Mouse (Mus musculus): ENCODE data around the gene Bcat2. TPM values are rescaled to one million over a fixed set of nuclear protein-coding genes. Genes with fewer than 3 reads are reported as not detected.

The Bcat2 gene
- total RNA-seq, 1 experiment: 60.3 TPM

DNA sequence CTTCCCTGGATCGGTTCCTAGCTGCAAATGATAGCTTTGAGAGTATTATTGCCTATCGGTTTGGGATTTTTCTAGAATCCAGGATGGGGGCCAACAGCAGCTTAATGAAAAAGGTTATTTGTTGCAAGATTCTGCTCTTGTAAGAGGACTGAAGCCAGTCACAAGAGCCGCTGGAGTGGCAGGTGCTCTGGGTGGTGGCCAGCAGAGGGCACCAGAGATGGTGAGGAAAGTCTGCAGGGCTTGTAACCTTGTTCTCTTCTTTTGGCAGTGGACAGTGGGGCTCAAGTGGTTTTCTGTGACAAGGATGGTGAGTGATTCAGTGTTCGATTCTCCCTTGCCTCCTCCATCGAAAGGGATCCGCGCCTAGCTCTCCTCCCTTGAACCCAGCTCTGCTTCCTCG lies 14.2 kb upstream of the Bcat2 start:
- Histone ChIP-seq H3K27ac (ENCODE audit: insufficient read depth, low read depth, low read length, poor library complexity, severe bottlenecking) (peak overlapping the region; percentile 51; the same call in 1 of the 2 replicates), H3K4me1 (ENCODE audit: control insufficient read depth in 2 of 2, insufficient read depth in 2 of 2, low read length in 2 of 2, poor library complexity in 1 of 2) (peaks cover 19 to 27% of the 10 kb centered on the region in 2 experiments), H3K9ac (ENCODE audit: insufficient read depth, low read depth, low read length, poor library complexity, severe bottlenecking) (peak overlapping the region; percentile 68), H3K36me3 (ENCODE audit: control insufficient read depth, insufficient read depth, low read length, poor library complexity, severe bottlenecking) (no peaks in the 10 kb centered on the region; the same call in 1 of the 2 replicates), H3K4me3 (ENCODE audit: insufficient read depth in 1 of 2, low read depth in 1 of 2, low read length in 2 of 2, poor library complexity in 1 of 2, severe bottlenecking in 1 of 2) (peak overlapping the region in 1 of 2 experiments; percentile 36; a peak in 2 of 4 replicates), H3K9me3 (ENCODE audit: control insufficient read depth, insufficient read depth, low read depth, low read length) (no peaks in the 10 kb centered on the region)
- peak; percentile 67; the same call in 1 of the 2 replicates for TF ChIP-seq ZC3H11A (IDR thresholded peaks at IDR 0.05; ENCODE audit: borderline replicate concordance, low read depth, low read length)
- TF ChIP-seq ZNF384 (IDR thresholded peaks at IDR 0.05; ENCODE audit: low read depth, low read length): no peak
- no peak for DNase-seq (ENCODE audit: low read depth, low spot score)
- in situ Hi-C loops (cut with MboI; ENCODE audit: low sequenced_read_pairs in 2 of 2, unreplicated experiment in 2 of 2): no loop called here

DNA sequence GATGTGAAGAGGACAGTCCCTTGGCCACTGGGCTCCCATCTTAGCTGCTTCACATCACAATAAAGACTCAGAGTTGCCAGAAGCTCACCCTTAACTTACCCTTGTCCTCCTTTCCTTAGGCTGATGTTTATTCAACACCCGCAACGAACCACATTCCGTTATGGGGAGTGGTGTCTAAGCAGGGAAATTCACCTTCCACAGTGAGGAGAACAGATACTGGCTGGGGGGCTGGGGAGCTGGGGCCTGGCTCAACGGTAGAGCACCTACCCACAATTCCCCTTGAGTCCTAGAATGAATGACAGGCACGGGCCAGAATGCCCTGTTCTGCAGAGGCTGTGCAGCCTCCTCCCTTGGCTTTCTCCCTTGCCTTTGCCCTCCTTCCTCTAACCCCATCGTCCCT lies 11.0 kb upstream of the Bcat2 start:
- TF ChIP-seq ZNF384 (IDR thresholded peaks at IDR 0.05; ENCODE audit: low read depth, low read length) (no peak), HCFC1 (IDR thresholded peaks at IDR 0.05; ENCODE audit: borderline replicate concordance, insufficient read depth, low read length) (no peak), MAFK (IDR thresholded peaks at IDR 0.05; ENCODE audit: insufficient read depth, low read depth, low read length) (no peak), ZC3H11A (IDR thresholded peaks at IDR 0.05; ENCODE audit: borderline replicate concordance, low read depth, low read length) (no peak), CHD2 (IDR thresholded peaks at IDR 0.05; ENCODE audit: low read depth, low read length) (no peak)
- Histone ChIP-seq H3K9me3 (ENCODE audit: control insufficient read depth, insufficient read depth, low read depth, low read length) (no peaks in the 10 kb centered on the region), H3K4me3 (ENCODE audit: insufficient read depth in 1 of 2, low read depth in 1 of 2, low read length in 2 of 2, poor library complexity in 1 of 2, severe bottlenecking in 1 of 2) (peak overlapping the region; percentile 64 to 71; a peak in 3 of 4 replicates), H3K9ac (ENCODE audit: insufficient read depth, low read depth, low read length, poor library complexity, severe bottlenecking) (peak overlapping the region; percentile 79; the same call in 1 of the 2 replicates), H3K4me1 (ENCODE audit: control insufficient read depth in 2 of 2, insufficient read depth in 2 of 2, low read length in 2 of 2, poor library complexity in 1 of 2) (peaks cover 13 to 16% of the 10 kb centered on the region in 2 experiments; a peak in 3 of 4 replicates), H3K27ac (ENCODE audit: insufficient read depth, low read depth, low read length, poor library complexity, severe bottlenecking) (peak overlapping the region; percentile 98), H3K36me3 (ENCODE audit: control insufficient read depth, insufficient read depth, low read length, poor library complexity, severe bottlenecking) (peaks cover 6% of the 10 kb centered on the region; the same call in 1 of the 2 replicates)
- DNase-seq (ENCODE audit: low read depth, low spot score): no peak
- in situ Hi-C loops (cut with MboI; ENCODE audit: low sequenced_read_pairs in 2 of 2, unreplicated experiment in 2 of 2): no loop called here

GRCm38 (mm10) chr7:45560241-45560640 lies 9.7 kb upstream of the Bcat2 start:
- Histone ChIP-seq H3K9me3 (ENCODE audit: control insufficient read depth, insufficient read depth, low read depth, low read length) (no peaks in the 10 kb centered on the region), H3K27ac (ENCODE audit: insufficient read depth, low read depth, low read length, poor library complexity, severe bottlenecking) (peak overlapping the region; percentile 98), H3K9ac (ENCODE audit: insufficient read depth, low read depth, low read length, poor library complexity, severe bottlenecking) (peak overlapping the region; percentile 72), H3K4me3 (ENCODE audit: insufficient read depth in 1 of 2, low read depth in 1 of 2, low read length in 2 of 2, poor library complexity in 1 of 2, severe bottlenecking in 1 of 2) (peak overlapping the region; percentile 47 to 64; a peak in 3 of 4 replicates), H3K36me3 (ENCODE audit: control insufficient read depth, insufficient read depth, low read length, poor library complexity, severe bottlenecking) (peaks cover 6% of the 10 kb centered on the region; the same call in 1 of the 2 replicates), H3K4me1 (ENCODE audit: control insufficient read depth in 2 of 2, insufficient read depth in 2 of 2, low read length in 2 of 2, poor library complexity in 1 of 2) (peaks cover 10 to 15% of the 10 kb centered on the region in 2 experiments; a peak in 3 of 4 replicates)
- TF ChIP-seq ZNF384 (IDR thresholded peaks at IDR 0.05; ENCODE audit: low read depth, low read length) (no peak), ZC3H11A (IDR thresholded peaks at IDR 0.05; ENCODE audit: borderline replicate concordance, low read depth, low read length) (no peak), MAFK (IDR thresholded peaks at IDR 0.05; ENCODE audit: insufficient read depth, low read depth, low read length) (peak; percentile 31; the same call in 1 of the 2 replicates), HCFC1 (IDR thresholded peaks at IDR 0.05; ENCODE audit: borderline replicate concordance, insufficient read depth, low read length) (no peak)
- DNase-seq (ENCODE audit: low read depth, low spot score): no peak
- in situ Hi-C loops (cut with MboI; ENCODE audit: low sequenced_read_pairs in 2 of 2, unreplicated experiment in 2 of 2): no loop called here

GRCm38 (mm10) chr7:45560843-45561623 lies 8.9 kb upstream of the Bcat2 start:
- Histone ChIP-seq H3K27ac (ENCODE audit: insufficient read depth, low read depth, low read length, poor library complexity, severe bottlenecking) (peak overlapping the region; percentile 98), H3K4me1 (ENCODE audit: control insufficient read depth in 2 of 2, insufficient read depth in 2 of 2, low read length in 2 of 2, poor library complexity in 1 of 2) (peaks cover 10 to 19% of the 10 kb centered on the region in 2 experiments; a peak in 3 of 4 replicates), H3K9ac (ENCODE audit: insufficient read depth, low read depth, low read length, poor library complexity, severe bottlenecking) (peak overlapping the region; percentile 72), H3K4me3 (ENCODE audit: insufficient read depth in 1 of 2, low read depth in 1 of 2, low read length in 2 of 2, poor library complexity in 1 of 2, severe bottlenecking in 1 of 2) (peak overlapping the region; percentile 47 to 64), H3K36me3 (ENCODE audit: control insufficient read depth, insufficient read depth, low read length, poor library complexity, severe bottlenecking) (peaks cover 12% of the 10 kb centered on the region), H3K9me3 (ENCODE audit: control insufficient read depth, insufficient read depth, low read depth, low read length) (no peaks in the 10 kb centered on the region)
- TF ChIP-seq ZC3H11A (IDR thresholded peaks at IDR 0.05; ENCODE audit: borderline replicate concordance, low read depth, low read length) (peak; percentile 65; the same call in 1 of the 2 replicates), ZNF384 (IDR thresholded peaks at IDR 0.05; ENCODE audit: low read depth, low read length) (no peak), CHD2 (IDR thresholded peaks at IDR 0.05; ENCODE audit: low read depth, low read length) (no peak)
- in situ Hi-C loops (cut with MboI; ENCODE audit: low sequenced_read_pairs in 2 of 2, unreplicated experiment in 2 of 2): no loop called here
- no peak for DNase-seq (ENCODE audit: low read depth, low spot score)
